Mouse (Mus musculus) liver, embryonic 12.5 days (tissue): ENCODE data around the gene Nphp1. TPM values are rescaled to one million over a fixed set of nuclear protein-coding genes. Genes with fewer than 3 reads are reported as not detected.
A peak's percentile ranks its signal among the peaks of the same experiment; 100 is the strongest.

Experiments
- ATAC-seq: fragments of 200-750 bp; cut with Nextera tagmentation; 2 replicates; pipeline ENCODE4 v1.8.0; 2017; ENCODE audit warnings: moderate number of reproducible peaks, mild to moderate bottlenecking, moderate library complexity
- H3K27ac ChIP-seq: fragments of 300-500 bp; sonication (generic); 2 replicates; pipeline ENCODE4 v1.5.1; 2016; ENCODE audit warnings: mild to moderate bottlenecking
- H3K27me3 ChIP-seq: fragments of 300-500 bp; sonication (generic); replicated peaks from 2 replicates; pipeline ENCODE4 v1.6.1; 2016; ENCODE audit warnings: mild to moderate bottlenecking, moderate library complexity
- H3K36me3 ChIP-seq: fragments of 300-500 bp; sonication (generic); 2 replicates; pipeline ENCODE4 v1.6.1; 2016; ENCODE audit warnings: mild to moderate bottlenecking, moderate library complexity
- H3K4me1 ChIP-seq: fragments of 300-500 bp; sonication (generic); 2 replicates; pipeline ENCODE4 v1.6.1; 2016
- H3K4me2 ChIP-seq: fragments of 300-500 bp; sonication (generic); 2 replicates; pipeline ENCODE4 v1.6.1; 2016; ENCODE audit warnings: mild to moderate bottlenecking, moderate library complexity
- H3K4me3 ChIP-seq: fragments of 300-500 bp; sonication (generic); 2 replicates; pipeline ENCODE4 v1.5.1; 2016; ENCODE audit warnings: mild to moderate bottlenecking, moderate library complexity
- H3K9ac ChIP-seq: fragments of 300-500 bp; sonication (generic); 2 replicates; pipeline ENCODE4 v1.6.1; 2016; ENCODE audit warnings: mild to moderate bottlenecking, moderate library complexity
- H3K9me3 ChIP-seq: fragments of 300-500 bp; sonication (generic); replicated peaks from 2 replicates; pipeline ENCODE4 v1.6.1; 2016; ENCODE audit warnings: mild to moderate bottlenecking, moderate library complexity
- WGBS: fragments of 180-500 bp; shearing (Covaris S2); methylation state at CpG from one replicate; pipeline ENCODE4 v1.1.7; 2016; ENCODE audit not compliant: insufficient replicate concordance; 5-methylcytosine and 5-hydroxymethylcytosine counted together
- polyA plus RNA-seq: library from polyadenylated mRNA; unstranded; fragments of >200 nt; fragmentation: Nextera tagmentation; extraction: Ambion mirVana; gene quantifications from 2 replicates; pipeline ENCODE4 v1.2.1, GENCODE M21; 2016

Nphp1 gene
- polyA plus RNA-seq, 1 experiment from 2014 or later, result 10.8 TPM

- no peaks in the 10 kb centered on the region for H3K27me3 ChIP-seq
- peak; percentile 99 for ATAC-seq
- H3K27ac ChIP-seq, result peak overlapping the region; percentile 82
- H3K36me3 ChIP-seq, result peaks cover 19% of the 10 kb centered on the region
- H3K4me3 ChIP-seq, result peak overlapping the region; percentile 37
- peak overlapping the region; percentile 60 for H3K4me2 ChIP-seq
- peaks cover 12% of the 10 kb centered on the region for H3K4me1 ChIP-seq
- H3K9me3 ChIP-seq, result no peaks in the 10 kb centered on the region
- peak overlapping the region; percentile 18 for H3K9ac ChIP-seq
- 36% methylated on average over 15 of the region's 15 CpGs for WGBS
These were observed 14.6 kb downstream of the Nphp1 start for GRCm38 (mm10) chr2:127773938-127774577.

DNA sequence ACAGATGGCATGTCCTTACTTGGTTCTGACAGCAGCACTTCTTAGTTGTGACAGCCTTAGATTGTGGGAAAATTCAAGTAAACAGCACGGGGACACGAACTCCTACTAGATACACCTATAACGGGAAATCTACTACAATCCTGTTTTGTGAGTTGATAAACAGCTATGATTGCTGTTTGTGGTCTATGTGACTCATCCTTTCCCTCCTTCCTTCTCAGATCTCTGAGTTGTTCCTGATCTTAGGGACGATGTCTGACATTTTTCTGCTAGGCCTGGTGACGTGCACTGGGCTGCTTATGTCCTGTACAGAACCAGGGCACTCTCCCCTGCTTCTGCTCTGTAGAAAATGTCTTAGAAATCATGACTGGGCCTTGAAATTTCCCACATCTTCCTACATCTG is 27.1 kb downstream of the Nphp1 start:
- Histone ChIP-seq H3K4me2 (no peak overlapping the region), H3K27ac (no peak overlapping the region), H3K9me3 (no peaks in the 10 kb centered on the region), H3K9ac (no peak overlapping the region), H3K4me3 (no peak overlapping the region), H3K4me1 (0 out of 2 replicates have a peak, but pooled peaks cover 13% of the 10 kb centered on the region), H3K27me3 (no peaks in the 10 kb centered on the region), H3K36me3 (peaks cover 29% of the 10 kb centered on the region)
- ATAC-seq, result no peak
- WGBS, result 62% methylated on average over 5 of the region's 5 CpGs

DNA sequence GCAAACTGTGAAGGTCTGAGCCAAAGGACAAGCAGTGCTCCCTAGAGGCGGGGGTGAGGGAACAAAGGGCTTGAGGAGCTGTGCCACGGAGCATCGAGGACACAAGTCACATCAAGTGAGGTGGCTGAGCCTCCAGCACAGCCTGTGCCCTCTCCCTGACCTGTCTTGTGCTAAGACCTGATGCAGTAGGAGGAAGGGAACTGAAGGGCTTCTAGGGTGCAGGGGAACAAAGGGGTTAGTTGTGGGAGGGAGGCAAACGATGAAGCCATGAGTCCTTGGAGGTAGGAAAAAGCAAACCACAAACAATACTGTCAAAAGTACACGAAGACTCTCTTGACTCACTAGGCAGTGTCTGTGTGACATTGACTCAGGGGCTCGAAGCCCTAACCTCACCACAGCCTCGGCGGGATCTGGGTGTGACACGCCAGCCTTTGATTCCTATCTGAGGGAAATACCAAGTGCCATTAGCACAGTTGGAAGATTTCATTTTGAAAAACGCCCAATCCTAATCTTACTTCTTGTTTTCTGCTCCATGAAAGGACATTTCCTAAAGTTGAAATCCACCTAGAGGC is 28.2 kb downstream of the Nphp1 start:
- Histone ChIP-seq H3K27ac (no peak overlapping the region), H3K36me3 (peaks cover 24% of the 10 kb centered on the region), H3K9ac (no peak overlapping the region), H3K4me1 (0 out of 2 replicates have a peak, but pooled peaks cover 13% of the 10 kb centered on the region), H3K9me3 (no peaks in the 10 kb centered on the region), H3K27me3 (no peaks in the 10 kb centered on the region), H3K4me3 (no peak overlapping the region), H3K4me2 (no peak overlapping the region)
- no peak for ATAC-seq
- 39% methylated on average over 10 of the region's 10 CpGs for WGBS

DNA sequence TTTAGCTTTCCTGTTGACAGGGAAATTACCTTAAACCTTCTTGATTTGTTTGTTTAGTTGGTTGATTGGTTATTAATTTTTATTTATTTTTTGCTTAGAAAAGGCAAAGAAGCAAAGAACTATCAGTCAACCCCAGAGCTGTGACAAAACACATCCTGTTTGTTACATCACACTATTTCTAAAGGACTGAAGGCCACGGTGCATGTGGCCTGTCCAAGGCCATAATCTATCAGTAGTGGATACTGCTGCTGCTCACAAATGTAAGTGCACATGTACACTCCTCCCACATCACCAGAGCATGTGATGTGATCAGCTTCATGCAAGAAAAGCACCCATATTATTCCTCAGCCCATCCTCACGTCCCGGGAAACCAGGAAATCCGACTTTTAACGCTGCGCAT is 28.7 kb downstream of the Nphp1 start:
- no peak overlapping the region for H3K4me2 ChIP-seq
- ATAC-seq, result no peak
- 0 out of 2 replicates have a peak, but pooled peaks cover 13% of the 10 kb centered on the region for H3K4me1 ChIP-seq
- H3K4me3 ChIP-seq, result no peak overlapping the region
- no peaks in the 10 kb centered on the region for H3K9me3 ChIP-seq
- no peak overlapping the region for H3K27ac ChIP-seq
- H3K27me3 ChIP-seq, result no peaks in the 10 kb centered on the region
- whole genome bisulfite sequencing, result 76% methylated on average over 6 of the region's 6 CpGs
- peaks cover 20% of the 10 kb centered on the region for H3K36me3 ChIP-seq
- no peak overlapping the region for H3K9ac ChIP-seq

DNA sequence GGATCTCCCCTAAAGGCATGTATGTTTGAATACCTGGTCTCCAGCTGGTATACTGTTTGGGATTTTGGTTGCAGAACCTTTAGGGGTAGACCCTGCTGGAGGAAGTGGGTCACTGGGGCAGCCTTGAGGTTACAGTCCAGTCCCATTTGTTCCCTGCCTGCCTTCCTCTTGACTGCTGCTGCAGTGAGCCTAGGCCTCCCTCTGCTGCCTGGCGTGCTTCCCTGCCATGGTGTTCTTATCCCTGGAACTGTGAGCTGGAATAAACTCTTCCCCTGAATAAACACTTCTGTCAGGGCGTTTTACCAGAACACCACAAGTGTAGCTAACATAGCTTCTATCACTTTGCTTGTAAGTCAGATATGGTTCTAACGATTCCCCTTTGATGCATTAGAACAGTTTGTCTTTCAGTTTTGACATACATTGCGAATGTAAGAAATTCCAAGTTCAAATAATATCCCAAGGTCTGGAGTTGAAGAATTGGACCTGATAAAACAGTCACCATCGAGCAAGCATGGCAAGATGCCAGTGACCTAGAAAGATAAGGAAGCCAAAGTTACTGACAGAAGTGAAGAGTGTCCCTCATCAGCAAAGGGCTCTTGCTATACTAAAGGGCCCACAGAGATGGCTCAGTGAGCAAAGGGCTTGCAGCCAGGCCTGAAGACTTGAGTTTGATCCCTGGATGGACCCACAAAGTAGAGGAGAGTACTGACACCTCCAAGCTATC is 29.4 kb downstream of the Nphp1 start:
- 0 out of 2 replicates have a peak, but pooled peaks cover 13% of the 10 kb centered on the region for H3K4me1 ChIP-seq
- H3K27ac ChIP-seq, result no peak overlapping the region
- no peak overlapping the region for H3K4me2 ChIP-seq
- no peak overlapping the region for H3K4me3 ChIP-seq
- 65% methylated on average over 5 of the region's 5 CpGs for WGBS
- no peak overlapping the region for H3K9ac ChIP-seq
- no peaks in the 10 kb centered on the region for H3K9me3 ChIP-seq
- H3K27me3 ChIP-seq, result no peaks in the 10 kb centered on the region
- H3K36me3 ChIP-seq, result peaks cover 13% of the 10 kb centered on the region
- ATAC-seq, result no peak

GRCm38 (mm10) chr2:127757171-127757570 is 31.5 kb downstream of the Nphp1 start:
- Histone ChIP-seq H3K9me3 (no peaks in the 10 kb centered on the region), H3K9ac (no peak overlapping the region), H3K27ac (no peak overlapping the region), H3K27me3 (no peaks in the 10 kb centered on the region), H3K4me3 (no peak overlapping the region), H3K4me2 (no peak overlapping the region), H3K4me1 (0 out of 2 replicates have a peak, but pooled peaks cover 13% of the 10 kb centered on the region), H3K36me3 (peaks cover 6% of the 10 kb centered on the region; the same call in 1 of the 2 replicates)
- ATAC-seq, result no peak
- WGBS, result 43% methylated on average over 8 of the region's 8 CpGs

GRCm38 (mm10) chr2:127754113-127754512 is 34.6 kb downstream of the Nphp1 start:
- H3K9ac ChIP-seq, result no peak overlapping the region
- 0 out of 2 replicates have a peak, but pooled peaks cover under 1% of the 10 kb centered on the region for H3K4me1 ChIP-seq
- WGBS, result 81% methylated on average over 4 of the region's 4 CpGs
- no peaks in the 10 kb centered on the region for H3K27me3 ChIP-seq
- H3K4me3 ChIP-seq, result no peak overlapping the region
- no peak for ATAC-seq
- H3K36me3 ChIP-seq, result 0 out of 2 replicates have a peak, but pooled peaks cover under 1% of the 10 kb centered on the region
- H3K4me2 ChIP-seq, result no peak overlapping the region
- H3K27ac ChIP-seq, result no peak overlapping the region
- no peaks in the 10 kb centered on the region for H3K9me3 ChIP-seq

DNA sequence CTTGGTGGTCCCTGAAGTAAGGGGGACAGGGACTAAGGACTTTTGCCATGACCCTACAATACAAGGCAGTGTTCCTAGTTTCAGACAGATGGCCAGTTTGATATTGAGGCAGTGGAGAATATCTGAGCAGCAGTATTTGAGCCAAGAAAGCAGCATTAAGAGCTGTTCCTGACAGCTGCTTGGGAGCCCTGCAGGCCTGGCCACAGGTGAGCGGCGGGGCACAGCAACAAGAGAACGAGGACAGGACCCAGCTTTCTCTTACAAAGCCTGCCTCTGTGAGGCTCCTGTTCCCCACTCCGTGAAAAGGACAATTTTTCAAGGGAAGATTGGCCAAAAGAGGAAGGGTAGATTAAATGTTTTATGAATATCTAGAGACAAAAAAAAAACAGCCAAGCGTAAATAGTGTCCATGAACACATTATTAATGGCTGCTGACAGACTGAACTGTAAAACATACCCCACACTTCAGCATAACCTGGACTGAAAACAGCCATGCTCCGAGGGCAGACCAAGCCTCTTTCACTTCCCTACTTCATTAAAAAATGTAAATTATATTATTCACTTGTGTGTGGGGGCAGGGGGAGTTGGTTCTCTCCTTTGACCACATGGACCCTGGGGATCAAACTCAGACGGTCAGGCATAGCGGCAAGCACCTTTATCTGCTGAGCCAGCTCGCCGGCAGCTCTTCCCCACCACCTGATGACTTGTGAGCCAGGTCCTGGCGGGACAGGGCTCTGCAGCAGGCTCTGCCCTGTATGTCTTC is 36.7 kb downstream of the Nphp1 start:
- Histone ChIP-seq H3K27me3 (no peaks in the 10 kb centered on the region), H3K9me3 (no peaks in the 10 kb centered on the region), H3K9ac (no peak overlapping the region), H3K27ac (no peak overlapping the region), H3K4me1 (no peaks in the 10 kb centered on the region), H3K4me2 (no peak overlapping the region), H3K4me3 (no peak overlapping the region), H3K36me3 (no peaks in the 10 kb centered on the region)
- 65% methylated on average over 11 of the region's 11 CpGs for WGBS
- no peak for ATAC-seq

- Histone ChIP-seq H3K27ac (no peak overlapping the region), H3K27me3 (no peaks in the 10 kb centered on the region), H3K9me3 (no peaks in the 10 kb centered on the region), H3K4me2 (no peak overlapping the region), H3K9ac (no peak overlapping the region), H3K36me3 (no peaks in the 10 kb centered on the region), H3K4me1 (no peaks in the 10 kb centered on the region), H3K4me3 (no peak overlapping the region)
- WGBS, result 26% methylated on average over 1 of the region's 1 CpGs
- no peak for ATAC-seq
These were observed 39.3 kb downstream of the Nphp1 start for GRCm38 (mm10) chr2:127749376-127749775.

DNA sequence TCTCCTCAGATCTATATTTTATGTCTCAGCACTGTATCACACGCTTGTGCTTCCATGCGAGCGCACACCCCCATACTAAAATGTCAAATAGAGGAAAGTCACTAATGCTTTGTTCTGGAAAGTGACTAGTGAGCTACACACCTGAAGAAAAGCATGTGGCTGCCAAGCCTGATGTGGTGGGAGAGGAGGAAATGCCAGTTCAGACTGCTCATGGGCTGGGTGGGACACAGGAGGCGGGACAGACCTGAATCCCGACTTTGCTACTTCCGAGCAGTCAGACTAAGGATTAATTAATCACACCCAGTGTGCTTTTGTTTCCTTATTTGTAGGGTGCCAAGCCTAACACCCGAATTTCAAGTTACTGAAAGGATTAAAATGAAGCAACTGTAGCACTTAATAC is 40.4 kb downstream of the Nphp1 start:
- 69% methylated on average over 7 of the region's 7 CpGs for WGBS
- Histone ChIP-seq H3K27ac (no peak overlapping the region), H3K36me3 (no peaks in the 10 kb centered on the region), H3K9me3 (no peaks in the 10 kb centered on the region), H3K4me2 (no peak overlapping the region), H3K9ac (no peak overlapping the region), H3K4me3 (no peak overlapping the region), H3K27me3 (no peaks in the 10 kb centered on the region), H3K4me1 (no peaks in the 10 kb centered on the region)
- ATAC-seq, result no peak

- H3K36me3 ChIP-seq, result no peaks in the 10 kb centered on the region
- H3K4me2 ChIP-seq, result no peak overlapping the region
- no peak overlapping the region for H3K4me3 ChIP-seq
- ATAC-seq, result no peak
- H3K9ac ChIP-seq, result no peak overlapping the region
- H3K27ac ChIP-seq, result no peak overlapping the region
- H3K27me3 ChIP-seq, result no peaks in the 10 kb centered on the region
- no peaks in the 10 kb centered on the region for H3K4me1 ChIP-seq
- 73% methylated on average over 3 of the region's 3 CpGs for WGBS
- H3K9me3 ChIP-seq, result no peaks in the 10 kb centered on the region
These were observed 46.1 kb downstream of the Nphp1 start for GRCm38 (mm10) chr2:127742637-127743036.
